Mouse (Mus musculus): ENCODE results near the gene Prrt4.

Gene Prrt4

GRCm38 (mm10) chr6:29150001-29150400, 29.4 kb downstream of the Prrt4 start:
- DNase-seq (ENCODE audit: low spot score in 2 of 2), result no peak

DNA sequence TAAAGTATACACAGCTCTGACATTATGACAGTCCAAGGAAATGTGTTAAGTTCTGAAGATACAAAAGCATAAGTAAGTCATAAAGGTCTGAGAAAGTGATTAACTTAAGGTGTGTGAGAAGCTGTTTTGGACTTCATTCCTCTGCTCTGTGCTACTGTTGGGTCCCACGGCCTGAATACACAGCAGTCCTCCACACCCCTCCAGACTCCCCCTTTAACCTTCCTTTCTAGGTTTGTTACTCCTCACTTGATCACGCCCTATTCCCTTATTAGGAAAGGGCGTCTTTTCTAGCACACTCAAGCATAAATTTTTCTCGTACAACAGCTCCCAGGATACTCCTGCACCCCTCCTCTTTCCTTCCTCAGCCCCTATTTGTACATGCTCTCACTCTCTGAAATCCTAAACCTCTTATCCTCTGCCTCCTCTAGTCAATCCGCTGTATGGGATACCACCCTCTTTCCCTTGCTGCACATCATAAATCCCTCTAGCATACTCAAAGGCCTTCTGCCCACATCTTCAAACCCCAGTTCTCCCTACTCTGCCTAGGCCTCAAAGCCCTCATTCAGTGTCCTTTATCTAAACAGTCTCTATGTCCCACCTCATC, 31.9 kb downstream of the Prrt4 start:
- no peak for DNase-seq (ENCODE audit: low spot score in 2 of 2)

- no peak for DNase-seq (ENCODE audit: low spot score in 2 of 2)
These were observed 32.7 kb downstream of the Prrt4 start for GRCm38 (mm10) chr6:29146641-29147040.

GRCm38 (mm10) chr6:29145456-29146307, 33.7 kb downstream of the Prrt4 start:
- DNase-seq (ENCODE audit: low spot score in 2 of 2), result no peak

DNA sequence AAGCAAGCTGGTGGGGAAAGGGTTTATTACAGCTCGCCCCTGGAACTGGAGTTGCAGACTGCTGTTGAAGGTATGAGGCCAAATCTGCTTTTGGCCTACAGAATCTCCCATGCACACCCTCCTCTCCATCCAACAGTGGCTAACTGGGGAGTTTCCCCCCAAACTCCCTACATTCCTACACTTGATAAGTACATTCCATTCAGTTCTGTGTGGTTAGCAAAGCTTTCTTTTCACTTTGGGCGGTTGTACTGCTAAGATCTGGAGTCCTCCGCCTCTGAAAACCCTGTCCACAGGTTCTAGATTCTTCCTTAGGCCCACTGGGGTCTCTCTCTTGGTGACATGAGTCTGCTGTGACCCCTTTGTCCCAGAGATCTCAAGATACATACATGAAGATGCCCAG, 34.4 kb downstream of the Prrt4 start:
- DNase-seq (ENCODE audit: low spot score in 2 of 2), result no peak

GRCm38 (mm10) chr6:29143608-29144007, 35.8 kb downstream of the Prrt4 start:
- peak in 1 of 2 experiments; percentile 53 for DNase-seq (ENCODE audit: low spot score in 2 of 2)

GRCm38 (mm10) chr6:29137441-29137840, 41.9 kb downstream of the Prrt4 start:
- no peak for DNase-seq (ENCODE audit: low spot score in 2 of 2)

DNA sequence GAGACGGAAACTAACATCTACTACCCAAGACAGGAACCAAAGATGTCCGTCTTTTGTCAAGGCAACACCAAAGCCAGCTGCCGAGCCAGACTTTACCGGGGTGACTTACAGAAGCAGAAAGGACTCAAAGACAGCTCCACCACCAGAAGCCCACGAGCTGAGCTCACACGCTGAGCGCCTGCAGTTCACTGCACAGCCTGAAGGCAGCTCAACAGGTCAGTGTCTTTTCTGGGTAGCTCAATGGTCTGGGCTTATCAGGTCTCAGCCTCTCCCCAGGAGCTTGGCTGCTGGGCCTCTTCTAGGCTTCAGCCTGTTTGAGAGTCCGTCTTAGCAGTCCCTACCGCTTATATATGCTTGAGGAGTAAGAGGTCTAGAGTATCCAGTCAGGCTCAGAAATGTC, 46.3 kb downstream of the Prrt4 start:
- no peak for DNase-seq (ENCODE audit: low spot score in 2 of 2)

GRCm38 (mm10) chr6:29126878-29127426, 52.4 kb downstream of the Prrt4 start:
- no peak for DNase-seq (ENCODE audit: low spot score in 2 of 2)

DNA sequence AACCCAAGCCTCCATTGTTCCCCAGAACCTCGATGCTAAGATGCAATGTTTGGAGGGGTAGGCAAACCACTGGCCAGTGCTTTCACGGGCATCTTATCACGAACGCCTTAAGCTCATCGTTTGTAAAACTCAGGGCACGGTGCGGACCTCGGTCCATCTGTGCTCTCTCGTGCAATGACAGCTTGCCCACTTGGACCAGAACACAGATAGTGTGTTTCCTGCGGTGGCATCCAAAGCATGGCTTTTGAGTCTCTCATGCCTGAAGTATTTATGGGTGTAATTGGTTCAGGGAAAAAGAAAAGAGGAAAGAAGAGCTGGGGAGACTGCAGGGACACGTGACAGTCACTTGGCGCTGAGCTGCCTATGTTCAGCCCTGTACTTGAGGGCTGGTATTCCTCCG, 59.4 kb downstream of the Prrt4 start:
- DNase-seq (ENCODE audit: low spot score in 2 of 2), result no peak
